Mouse (Mus musculus): ENCODE measurements around the gene Rtl8b. TPM values are rescaled to one million over a fixed set of nuclear protein-coding genes. Genes with fewer than 3 reads are reported as not detected.
"Not testable (repeated sequence)": the region's sequence is repeated elsewhere in the genome, so short reads cannot be mapped to it uniquely, and the experiment has no call there.

The Rtl8b gene
- polyA plus RNA-seq, 1 experiment from 2014 or later = 193 TPM

DNA sequence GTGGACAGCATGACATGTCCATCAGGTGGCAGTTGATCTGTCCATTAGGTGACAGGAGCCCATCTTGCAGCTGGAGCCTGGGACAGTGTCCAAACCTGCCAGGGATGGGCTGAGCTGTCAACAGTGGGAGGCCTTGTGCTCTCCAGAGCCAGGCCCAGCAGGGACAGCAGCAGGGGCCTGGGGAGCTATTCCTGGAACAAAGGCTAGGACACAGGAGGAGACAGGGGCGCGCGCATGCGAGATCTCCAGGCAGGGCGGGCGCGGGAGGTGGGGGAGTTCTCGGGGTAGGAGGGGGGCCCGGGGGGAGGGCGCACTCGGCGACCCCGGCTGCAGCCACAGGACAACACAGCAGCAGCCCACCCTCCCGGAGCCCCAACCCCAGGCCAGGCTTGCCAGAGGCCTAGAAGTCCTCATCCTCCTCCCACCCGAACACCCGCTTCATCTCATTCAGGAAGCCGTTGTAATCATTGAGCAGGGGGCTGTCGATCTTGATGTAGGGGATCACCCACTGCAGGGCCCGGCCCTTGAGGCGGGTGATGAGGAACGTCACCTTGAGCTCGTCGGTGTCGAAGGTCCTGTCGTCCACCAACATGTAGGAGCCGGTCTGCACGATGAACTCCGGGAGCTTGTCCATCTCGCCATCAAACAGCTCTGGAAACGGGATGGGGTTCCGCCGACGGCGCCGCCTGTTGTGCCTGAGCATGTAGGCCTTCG lies 494 bp downstream of the Rtl8b start:
- not testable (repeated sequence) for H3K36me3 ChIP-seq; H3K27me3 ChIP-seq; H3K9ac ChIP-seq; H3K4me1 ChIP-seq (replicated peaks); H3K9me3 ChIP-seq
- 0 out of 2 replicates have a peak overlapping the region, but pooled peaks have one; percentile 79 for H3K27ac ChIP-seq (replicated peaks)
- ATAC-seq (ENCODE audit: low FRiP score, low read depth) = peak; percentile 67
- no CpG with 5 or more reads among the region's 36 CpGs for WGBS
- H3K4me2 ChIP-seq = peak overlapping the region; percentile 49
- peak overlapping the region; percentile 34 for H3K4me3 ChIP-seq

GRCm38 (mm10) chrX:53652917-53653316 lies 17.3 kb downstream of the Rtl8b start:
- ATAC-seq (ENCODE audit: low FRiP score, low read depth); H3K27ac ChIP-seq (replicated peaks); H3K9ac ChIP-seq; H3K4me3 ChIP-seq; H3K9me3 ChIP-seq; H3K4me2 ChIP-seq; H3K36me3 ChIP-seq; H3K27me3 ChIP-seq; H3K4me1 ChIP-seq (replicated peaks): not testable (repeated sequence)
- WGBS = 68% methylated on average over 4 of the region's 4 CpGs

DNA sequence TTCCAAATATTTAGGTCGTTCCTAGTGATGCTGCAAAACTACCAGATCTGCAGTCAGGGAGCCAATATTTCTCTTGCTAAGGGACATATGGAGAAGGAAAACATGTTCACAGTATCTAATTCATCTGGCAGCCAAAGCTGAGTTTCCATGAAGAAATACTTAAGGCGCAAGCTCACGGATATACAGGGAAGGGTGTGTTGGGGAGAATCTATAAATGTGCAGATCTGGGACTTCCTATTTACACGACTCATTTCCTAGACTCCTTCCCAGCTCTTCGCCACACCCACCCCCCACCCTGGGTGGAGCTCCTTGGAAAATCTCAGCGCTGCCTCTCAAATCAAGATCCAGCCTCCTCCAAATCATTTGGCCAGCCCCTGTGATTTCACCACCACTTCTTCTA lies 24.3 kb downstream of the Rtl8b start:
- H3K9me3 ChIP-seq = no peaks in the 10 kb centered on the region
- H3K4me1 ChIP-seq (replicated peaks) = 0 out of 2 replicates have a peak, but pooled peaks cover 2% of the 10 kb centered on the region
- WGBS = 75% methylated on average over 6 of the region's 6 CpGs
- no peaks in the 10 kb centered on the region for H3K36me3 ChIP-seq
- no peak overlapping the region for H3K4me3 ChIP-seq
- H3K4me2 ChIP-seq = no peak overlapping the region
- no peaks in the 10 kb centered on the region for H3K27me3 ChIP-seq
- H3K27ac ChIP-seq (replicated peaks) = no peak overlapping the region
- no peak for ATAC-seq (ENCODE audit: low FRiP score, low read depth)
- H3K9ac ChIP-seq = no peak overlapping the region

- peak within 1 kb of the TSS; percentile 36 for H3K4me3 ChIP-seq
- not testable (repeated sequence) for H3K27me3 ChIP-seq; H3K9me3 ChIP-seq; H3K4me1 ChIP-seq (replicated peaks); H3K9ac ChIP-seq; H3K36me3 ChIP-seq
- WGBS = 9% methylated on average over 12 of the region's 50 CpGs
- peak within 1 kb of the TSS; percentile 55 for H3K4me2 ChIP-seq
- peak within 1 kb of the TSS; percentile 57 for H3K27ac ChIP-seq (replicated peaks)
- ATAC-seq (ENCODE audit: low FRiP score, low read depth) = peak; percentile 96
These were observed 26.9 kb downstream of the Rtl8b start, which contains the start of gene Rtl8a for GRCm38 (mm10) chrX:53642980-53643961. Gene Rtl8a (minus strand): TSS chrX:53643682.

DNA sequence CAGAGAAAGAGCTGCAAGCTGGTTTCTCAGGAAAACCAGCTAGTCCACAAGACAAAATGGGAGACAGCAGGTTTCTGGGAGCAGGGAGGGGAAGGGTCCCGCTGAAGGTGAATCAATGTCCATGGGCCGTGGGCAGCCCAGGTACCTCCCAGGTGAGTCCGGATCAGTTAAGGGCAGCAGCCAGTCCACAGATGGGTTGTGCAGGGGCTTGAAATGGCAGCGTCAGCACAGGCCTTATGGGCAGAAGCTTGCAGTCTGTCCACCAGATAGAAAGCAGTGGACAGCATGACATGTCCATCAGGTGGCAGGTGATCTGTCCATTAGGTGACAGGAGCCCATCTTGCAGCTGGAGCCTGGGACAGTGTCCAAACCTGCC lies 27.6 kb downstream of the Rtl8b start:
- peak overlapping the region; percentile 32 for H3K4me3 ChIP-seq
- not testable (repeated sequence) for H3K27me3 ChIP-seq; H3K4me1 ChIP-seq (replicated peaks); H3K9me3 ChIP-seq; H3K27ac ChIP-seq (replicated peaks); H3K9ac ChIP-seq; H3K36me3 ChIP-seq; ATAC-seq (ENCODE audit: low FRiP score, low read depth)
- 50% methylated on average over 3 of the region's 4 CpGs for WGBS
- peak overlapping the region; percentile 46 for H3K4me2 ChIP-seq

GRCm38 (mm10) chrX:53638107-53638506 lies 32.1 kb downstream of the Rtl8b start:
- WGBS = 49% methylated on average over 3 of the region's 3 CpGs

More at GRCm38 (mm10) chrX:53638107-53638506, 32.1 kb downstream of the Rtl8b start:
- not testable (repeated sequence) for H3K4me2 ChIP-seq; H3K4me1 ChIP-seq (replicated peaks); ATAC-seq (ENCODE audit: low FRiP score, low read depth); H3K4me3 ChIP-seq; H3K27me3 ChIP-seq; H3K36me3 ChIP-seq; H3K9ac ChIP-seq; H3K27ac ChIP-seq (replicated peaks); H3K9me3 ChIP-seq

Other genes with a start within 250 kb of the Rtl8b start
- not detected in 2 replicates for gene Etd, start 235.5 kb downstream of the Rtl8b start, polyA plus RNA-seq (2015; fragmentation: Nextera tagmentation; extraction: Ambion mirVana)
- gene Rtl8c, start 62.4 kb downstream of the Rtl8b start, polyA plus RNA-seq (2015; fragmentation: Nextera tagmentation; extraction: Ambion mirVana) = 209 and 220 TPM in 2 replicates
- gene Gm14597, start 61.4 kb downstream of the Rtl8b start, polyA plus RNA-seq (2015; fragmentation: Nextera tagmentation; extraction: Ambion mirVana) = not detected in 2 replicates
- gene Rtl8a, start 26.7 kb downstream of the Rtl8b start, polyA plus RNA-seq (2015; fragmentation: Nextera tagmentation; extraction: Ambion mirVana) = 221 and 240 TPM in 2 replicates
- gene 4930502E18Rik, start 54.4 kb upstream of the Rtl8b start, polyA plus RNA-seq (2015; fragmentation: Nextera tagmentation; extraction: Ambion mirVana) = 0.34 TPM in 1 of 2 replicates, not detected in the other
- 0.21 TPM in 1 of 2 replicates, not detected in the other for gene 1700013H16Rik, start 87.4 kb upstream of the Rtl8b start, polyA plus RNA-seq (2015; fragmentation: Nextera tagmentation; extraction: Ambion mirVana)
- gene Zfp36l3, start 106.0 kb upstream of the Rtl8b start, polyA plus RNA-seq (2015; fragmentation: Nextera tagmentation; extraction: Ambion mirVana) = not detected in 2 replicates
- 1.5 and 2.6 TPM in 2 replicates for gene Xlr, start 127.3 kb upstream of the Rtl8b start, polyA plus RNA-seq (2015; fragmentation: Nextera tagmentation; extraction: Ambion mirVana)